Mouse (Mus musculus): ENCODE data around the gene Bola3.

GRCm38 (mm10) chr6:83354856-83355781, 6.2 kb downstream of the Bola3 start:
- TF ChIP-seq GATA1 (IDR thresholded peaks at IDR 0.05; ENCODE audit: borderline replicate concordance, low read length) (no peak), FLI1 (IDR thresholded peaks at IDR 0.05; ENCODE audit: low read length) (no peak)

Data from megakaryocyte, embryonic 14.5 days (primary cell).